Mouse (Mus musculus) CH12.LX (cell line): ENCODE data around the gene Lysmd1. TPM values are rescaled to one million over a fixed set of nuclear protein-coding genes. Genes with fewer than 3 reads are reported as not detected.

Experiments
- DNase-seq: peaks from one replicate; pipeline ENCODE4 v3.0.0-alpha.2; 2013; ENCODE audit errors: extremely low read depth
- H3K27ac ChIP-seq: 2 replicates; pipeline ENCODE4 v1.5.1; 2012; ENCODE audit warnings: low read depth, mild to moderate bottlenecking, control low read depth, moderate library complexity; ENCODE audit not compliant: insufficient read depth
- H3K27me3 ChIP-seq: replicated peaks from 2 replicates; pipeline ENCODE3; 2012; ENCODE audit warnings: inconsistent platforms
- H3K36me3 ChIP-seq, 2 experiments: replicated peaks in 1 of 2; 2 replicates each; pipeline versions ENCODE3 to v1.6.1; 2012; ENCODE audit warnings: inconsistent platforms in 1 of 2, low read length in 1 of 2, mild to moderate bottlenecking in 1 of 2, mixed read lengths in 1 of 2, moderate library complexity in 1 of 2; ENCODE audit not compliant: control insufficient read depth in 1 of 2, insufficient read depth in 1 of 2
- H3K4me1 ChIP-seq, 2 experiments: 2 replicates each; pipeline ENCODE4 v1.6.1; 2012; ENCODE audit warnings: inconsistent platforms in 1 of 2, moderate library complexity in 1 of 2; ENCODE audit not compliant: insufficient read depth in 2 of 2, control insufficient read depth in 1 of 2
- H3K4me2 ChIP-seq: 2 replicates; pipeline ENCODE4 v1.6.1; 2012; ENCODE audit warnings: low read depth, mild to moderate bottlenecking, control low read depth; ENCODE audit not compliant: poor library complexity, insufficient read depth, severe bottlenecking
- H3K4me3 ChIP-seq, 3 experiments: fragments of 150-350 bp in 1 of 3; sonication (generic) in 1 of 3; replicated peaks in 1 of 3; 2 replicates each; pipeline versions ENCODE3 to v1.5.1; 2011 to 2012; ENCODE audit warnings: low read depth in 2 of 3, low read length in 2 of 3, mild to moderate bottlenecking in 2 of 3, moderate library complexity in 2 of 3, control low read depth in 1 of 3, improper control_type of control experiment in 1 of 3, inconsistent platforms in 1 of 3, mixed read lengths in 1 of 3; ENCODE audit not compliant: poor library complexity in 1 of 3
- H3K79me2 ChIP-seq: replicated peaks from 2 replicates; pipeline ENCODE4 v1.6.1; 2012; ENCODE audit warnings: mild to moderate bottlenecking, moderate library complexity; ENCODE audit not compliant: control insufficient read depth, poor library complexity, insufficient read depth, severe bottlenecking; ENCODE audit errors: extremely low read depth
- H3K9ac ChIP-seq: 2 replicates; pipeline ENCODE4 v1.6.1; 2012; ENCODE audit warnings: low read depth, mild to moderate bottlenecking, control low read depth, moderate library complexity; ENCODE audit not compliant: insufficient read depth
- H3K9me3 ChIP-seq: replicated peaks from 2 replicates; pipeline ENCODE3; 2012; ENCODE audit warnings: low read length, inconsistent platforms, mixed read lengths
- BHLHE40 ChIP-seq: IDR thresholded peaks from 2 replicates; pipeline ENCODE4 v1.6.1; 2011; ENCODE audit warnings: mild to moderate bottlenecking, low read depth, low read length, improper control_type of control experiment
- CHD2 ChIP-seq: IDR thresholded peaks from 2 replicates; pipeline ENCODE4 v1.6.1; 2011; ENCODE audit warnings: low read length, improper control_type of control experiment
- CTCF ChIP-seq, 2 experiments: IDR thresholded peaks in 1 of 2; conservative IDR thresholded peaks in 1 of 2; 2 replicates each; pipeline ENCODE4 v1.5.1; 2011 to 2012; ENCODE audit warnings: low read depth in 2 of 2, low read length in 2 of 2, improper control_type of control experiment in 1 of 2, inconsistent platforms in 1 of 2, mild to moderate bottlenecking in 1 of 2, moderate library complexity in 1 of 2
- E2F4 ChIP-seq: IDR thresholded peaks from 2 replicates; pipeline ENCODE4 v1.6.1; 2011; ENCODE audit warnings: low read depth, low read length, improper control_type of control experiment; ENCODE audit not compliant: insufficient replicate concordance
- ETS1 ChIP-seq: conservative IDR thresholded peaks from 2 replicates; pipeline ENCODE4 v1.6.1; 2012; ENCODE audit warnings: low read depth, mild to moderate bottlenecking, inconsistent platforms, low read length, improper control_type of control experiment, moderate library complexity
- GABPA ChIP-seq: IDR thresholded peaks from 2 replicates; pipeline ENCODE4 v1.6.1; 2012; ENCODE audit warnings: low read depth, low read length, improper control_type of control experiment, inconsistent platforms; ENCODE audit not compliant: insufficient replicate concordance
- HCFC1 ChIP-seq: IDR thresholded peaks from 2 replicates; pipeline ENCODE4 v1.6.1; 2012; ENCODE audit warnings: low read depth, mild to moderate bottlenecking, inconsistent platforms, low read length, improper control_type of control experiment
- IRF4 ChIP-seq: IDR thresholded peaks from 2 replicates; pipeline ENCODE4 v1.6.1; 2014; ENCODE audit warnings: low read depth, mild to moderate bottlenecking, inconsistent platforms, low read length, improper control_type of control experiment
- JUN ChIP-seq: IDR thresholded peaks from 2 replicates; pipeline ENCODE4 v1.6.1; 2011; ENCODE audit warnings: low read depth, mild to moderate bottlenecking, low read length, improper control_type of control experiment, moderate library complexity; ENCODE audit not compliant: insufficient read depth
- JUND ChIP-seq: conservative IDR thresholded peaks from 2 replicates; pipeline ENCODE4 v1.6.1; 2011; ENCODE audit warnings: low read depth, low read length, improper control_type of control experiment
- KAT2A ChIP-seq: IDR thresholded peaks from 2 replicates; pipeline ENCODE4 v1.6.1; 2012; ENCODE audit warnings: low read length, improper control_type of control experiment, inconsistent platforms; ENCODE audit not compliant: insufficient replicate concordance
- MAX ChIP-seq: IDR thresholded peaks from 2 replicates; pipeline ENCODE4 v1.6.1; 2011; ENCODE audit warnings: low read length, improper control_type of control experiment
- MAZ ChIP-seq: IDR thresholded peaks from 2 replicates; pipeline ENCODE4 v1.6.1; 2012; ENCODE audit warnings: low read depth, mild to moderate bottlenecking, inconsistent platforms, low read length, improper control_type of control experiment, moderate library complexity
- MEF2A ChIP-seq: IDR thresholded peaks from 2 replicates; pipeline ENCODE4 v1.6.1; 2014; ENCODE audit warnings: low read depth, mild to moderate bottlenecking, inconsistent platforms, low read length, improper control_type of control experiment, borderline replicate concordance
- MXI1 ChIP-seq: IDR thresholded peaks from 2 replicates; pipeline ENCODE4 v1.6.1; 2011; ENCODE audit warnings: mild to moderate bottlenecking, low read depth, low read length, improper control_type of control experiment
- MYC ChIP-seq: IDR thresholded peaks from 2 replicates; pipeline ENCODE4 v1.6.1; 2011; ENCODE audit warnings: low read depth, mild to moderate bottlenecking, improper control_type of control experiment, low read length
- NRF1 ChIP-seq: IDR thresholded peaks from 2 replicates; pipeline ENCODE4 v1.6.1; 2014; ENCODE audit warnings: low read depth, mild to moderate bottlenecking, inconsistent platforms, low read length, improper control_type of control experiment, moderate library complexity
- PAX5 ChIP-seq: IDR thresholded peaks from 2 replicates; pipeline ENCODE4 v1.6.1; 2012; ENCODE audit warnings: low read length, inconsistent platforms, mixed read lengths
- POLR2A ChIP-seq: IDR thresholded peaks from 2 replicates; pipeline ENCODE4 v1.6.1; 2011; ENCODE audit warnings: low read depth, mild to moderate bottlenecking, improper control_type of control experiment, low read length
- POLR2AphosphoS2 ChIP-seq: IDR thresholded peaks from 2 replicates; pipeline ENCODE4 v1.6.1; 2011; ENCODE audit warnings: low read depth, low read length, improper control_type of control experiment
- RAD21 ChIP-seq: IDR thresholded peaks from 2 replicates; pipeline ENCODE4 v1.6.1; 2011; ENCODE audit warnings: low read depth, mild to moderate bottlenecking, low read length, improper control_type of control experiment, moderate library complexity
- SIN3A ChIP-seq: IDR thresholded peaks from 2 replicates; pipeline ENCODE4 v1.6.1; 2012; ENCODE audit warnings: low read length, improper control_type of control experiment, inconsistent platforms
- TBP ChIP-seq: conservative IDR thresholded peaks from 2 replicates; pipeline ENCODE4 v1.6.1; 2011; ENCODE audit warnings: low read depth, low read length, improper control_type of control experiment
- UBTF ChIP-seq: IDR thresholded peaks from 2 replicates; pipeline ENCODE4 v1.6.1; 2012; ENCODE audit warnings: low read depth, mild to moderate bottlenecking, inconsistent platforms, low read length, improper control_type of control experiment, moderate library complexity
- USF1 ChIP-seq: IDR thresholded peaks from 2 replicates; pipeline ENCODE4 v1.6.1; 2014; ENCODE audit warnings: low read depth, mild to moderate bottlenecking, inconsistent platforms, low read length, improper control_type of control experiment
- USF2 ChIP-seq: conservative IDR thresholded peaks from 2 replicates; pipeline ENCODE4 v1.6.1; 2011; ENCODE audit warnings: low read depth, low read length, improper control_type of control experiment
- ZC3H11A ChIP-seq: IDR thresholded peaks from 2 replicates; pipeline ENCODE4 v1.6.1; 2012; ENCODE audit warnings: low read depth, mild to moderate bottlenecking, inconsistent platforms, low read length, improper control_type of control experiment
- ZKSCAN1 ChIP-seq: IDR thresholded peaks from 2 replicates; pipeline ENCODE4 v1.6.1; 2012; ENCODE audit warnings: low read depth, inconsistent platforms, low read length, improper control_type of control experiment, borderline replicate concordance
- ZMIZ1 ChIP-seq: IDR thresholded peaks from 2 replicates; pipeline ENCODE4 v1.6.1; 2012; ENCODE audit warnings: low read depth, mild to moderate bottlenecking, inconsistent platforms, low read length, improper control_type of control experiment
- dilution Hi-C: fragments of 300-500 bp; cut with MboI; formaldehyde crosslinking; loops from 2 replicates; pipeline ENCODE4 v1.14.3; 2020; ENCODE audit warnings: low sequenced_read_pairs; ENCODE audit not compliant: extremely low pct_unique_long_range_greater_than_20kb, extremely low pct_ligation_motif_present
- in situ Hi-C: fragments of 300-500 bp; cut with MboI; formaldehyde crosslinking; loops from 3 replicates; pipeline ENCODE4 v1.14.3; 2019; ENCODE audit warnings: low sequenced_read_pairs, low pct_ligation_motif_present, low pct_unique_long_range_greater_than_20kb, mixed read lengths
- polyA plus RNA-seq: library from polyadenylated mRNA; unstranded; fragments of >175 nt; gene quantifications from 2 replicates; pipeline ENCODE4 v1.2.1, GENCODE M21; 2012; ENCODE audit warnings: low read depth; ENCODE audit not compliant: insufficient read length
- total RNA-seq, 2 experiments: library from RNA; depleted of rRNA; stranded (reverse); fragments of 300-350 nt in 1 of 2; fragments of >200 nt in 1 of 2; gene quantifications; 2 replicates each; pipeline ENCODE4 v1.2.3; 2012 to 2014

Gene Lysmd1
- total and polyA plus RNA-seq, 3 experiments, result 8.1 to 13.6 (median 11.6) TPM

- no peak overlapping the region for H3K4me2 ChIP-seq
- no peaks in the 10 kb centered on the region for H3K36me3 ChIP-seq
- peaks cover 62% of the 10 kb centered on the region for H3K27me3 ChIP-seq
- TF ChIP-seq NRF1 (no peak), MEF2A (no peak), JUN (no peak), POLR2AphosphoS2 (no peak), ZMIZ1 (no peak), ETS1 (no peak), SIN3A (no peak), IRF4 (no peak), KAT2A (no peak), GABPA (no peak), MYC (no peak), MXI1 (no peak), HCFC1 (no peak), MAZ (no peak), RAD21 (no peak), CHD2 (no peak), TBP (no peak), USF2 (no peak), ZKSCAN1 (no peak)
- H3K4me3 ChIP-seq, result no peak overlapping the region
- dilution Hi-C loops, result no loop called here
- no peaks in the 10 kb centered on the region for H3K79me2 ChIP-seq
- H3K9me3 ChIP-seq, result no peaks in the 10 kb centered on the region
- H3K27ac ChIP-seq, result no peak overlapping the region
- in situ Hi-C loops, result no loop called here
- H3K4me1 ChIP-seq, result peaks cover 6 to 21% of the 10 kb centered on the region in 2 experiments; a peak in 3 of 4 replicates
- H3K9ac ChIP-seq, result no peak overlapping the region
- no peak for DNase-seq
Measured at GRCm38 (mm10) chr3:95162345-95162628, 28.4 kb downstream of the Lysmd1 start.

GRCm38 (mm10) chr3:95163419-95164255, 29.7 kb downstream of the Lysmd1 start:
- no peak overlapping the region for H3K4me2 ChIP-seq
- H3K79me2 ChIP-seq, result no peaks in the 10 kb centered on the region
- H3K4me3 ChIP-seq, result no peak overlapping the region
- dilution Hi-C loops (no loop called here), in situ Hi-C loops (no loop called here)
- DNase-seq, result no peak
- TF ChIP-seq E2F4 (no peak), CTCF (conservative IDR thresholded peaks at IDR 0.05 in 1 of 2, IDR thresholded peaks at IDR 0.05 in 1 of 2; ENCODE audit: low read depth in 2 of 2, low read length in 2 of 2) (no peak), BHLHE40 (no peak), ZC3H11A (no peak), PAX5 (no peak), ZKSCAN1 (no peak), POLR2A (no peak), ZMIZ1 (no peak), UBTF (no peak), KAT2A (no peak), GABPA (no peak), CHD2 (no peak), IRF4 (no peak), MAZ (no peak), USF1 (no peak), MAX (no peak), JUND (no peak), MYC (no peak), MXI1 (no peak)
- no peaks in the 10 kb centered on the region for H3K9me3 ChIP-seq
- H3K4me1 ChIP-seq, result peaks cover 6 to 21% of the 10 kb centered on the region in 2 experiments; a peak in 3 of 4 replicates
- H3K27ac ChIP-seq, result no peak overlapping the region
- H3K36me3 ChIP-seq, result no peaks in the 10 kb centered on the region
- H3K27me3 ChIP-seq, result peaks cover 76% of the 10 kb centered on the region
- H3K9ac ChIP-seq, result no peak overlapping the region
